Mouse (Mus musculus) thymus, postnatal 0 days (tissue): ENCODE results near the gene Nprl2. TPM values are rescaled to one million over a fixed set of nuclear protein-coding genes. Genes with fewer than 3 reads are reported as not detected.

ENCODE experiments used
- polyA plus RNA-seq: library from polyadenylated mRNA; unstranded; fragments of >200 nt; fragmentation: Nextera tagmentation; extraction: Ambion mirVana; gene quantifications from 2 replicates; pipeline ENCODE4 v1.2.1, GENCODE M21; 2015

Nprl2 gene
- polyA plus RNA-seq, 1 experiment from 2014 or later, result 47.2 TPM

Other genes starting within 250 kb of the Nprl2 start
- gene Cish, start 246.2 kb upstream of the Nprl2 start, polyA plus RNA-seq, result 12.9 and 20.3 TPM in 2 replicates
- 5.7 and 6.2 TPM in 2 replicates for gene Hemk1, start 203.9 kb upstream of the Nprl2 start, polyA plus RNA-seq
- 0.42 and 0.51 TPM in 2 replicates for gene 6430571L13Rik, start 201.6 kb upstream of the Nprl2 start, polyA plus RNA-seq
- gene Cacna2d2, start 142.6 kb upstream of the Nprl2 start, polyA plus RNA-seq, result 0.31 and 0.35 TPM in 2 replicates
- gene Tmem115, start 8.3 kb upstream of the Nprl2 start, polyA plus RNA-seq, result 35.0 and 37.1 TPM in 2 replicates
- 48.5 and 49.8 TPM in 2 replicates for gene Cyb561d2, start within 50 bp of the Nprl2 start, polyA plus RNA-seq
- 0.89 and 1.5 TPM in 2 replicates for gene Zmynd10, start 5.1 kb downstream of the Nprl2 start, polyA plus RNA-seq
- 52.1 and 56.2 TPM in 2 replicates for gene Rassf1, start 9.3 kb downstream of the Nprl2 start, polyA plus RNA-seq
- gene Tusc2, start 21.0 kb downstream of the Nprl2 start, polyA plus RNA-seq, result 56.7 and 57.8 TPM in 2 replicates
- gene Hyal2, start 25.7 kb downstream of the Nprl2 start, polyA plus RNA-seq, result 31.0 and 31.3 TPM in 2 replicates
- 6.1 and 9.0 TPM in 2 replicates for gene Hyal1, start 34.7 kb downstream of the Nprl2 start, polyA plus RNA-seq
- gene Naa80, start 36.7 kb downstream of the Nprl2 start, polyA plus RNA-seq, result 18.4 and 23.1 TPM in 2 replicates
- gene Hyal3, start 38.6 kb downstream of the Nprl2 start, polyA plus RNA-seq, result 0.90 and 1.2 TPM in 2 replicates
- gene Ifrd2, start 45.4 kb downstream of the Nprl2 start, polyA plus RNA-seq, result 43.6 and 48.7 TPM in 2 replicates
- gene Sema3b, start 67.0 kb downstream of the Nprl2 start, polyA plus RNA-seq, result 1.4 and 1.8 TPM in 2 replicates
- gene Gnai2, start 93.1 kb downstream of the Nprl2 start, polyA plus RNA-seq, result 466 and 479 TPM in 2 replicates
- 0.60 and 1.1 TPM in 2 replicates for gene Slc38a3, start 127.3 kb downstream of the Nprl2 start, polyA plus RNA-seq
- 0.62 and 0.85 TPM in 2 replicates for gene Gnat1, start 137.5 kb downstream of the Nprl2 start, polyA plus RNA-seq
- 2.2 and 3.2 TPM in 2 replicates for gene Sema3f, start 168.2 kb downstream of the Nprl2 start, polyA plus RNA-seq
- 162 and 183 TPM in 2 replicates for gene Rbm5, start 228.8 kb downstream of the Nprl2 start, polyA plus RNA-seq